Comparison of ENCODE assay signal across 7 mouse cellular contexts in genomic region chr9:50709108-50709507, GRCm38 (mm10). TPM values are rescaled to one million over a fixed set of nuclear protein-coding genes. Genes with fewer than 3 reads are reported as not detected.
DNase-seq lines count a peak whose midpoint lies in the region; ATAC-seq lines count a peak whose summit lies in the region.

No protein-coding gene starts in this region.

- H3K36me3 ChIP-seq in hindbrain, embryonic 11.5 days (ENCODE audit: control insufficient read depth, insufficient read depth, low read length): no peaks in the 10 kb centered on the region
- H3K36me3 ChIP-seq in hindbrain, embryonic 16.5 days (ENCODE audit: control insufficient read depth, insufficient read depth, low read length): peaks cover 6% of the 10 kb centered on the region; the same call in 1 of the 2 replicates

- 31% methylated on average over 2 of the region's 2 CpGs for WGBS in hindbrain, embryonic 11.5 days
- WGBS in hindbrain, embryonic 16.5 days: 18% methylated on average over 2 of the region's 2 CpGs

- no peaks in the 10 kb centered on the region for H3K9me3 ChIP-seq in hindbrain, embryonic 11.5 days (ENCODE audit: control insufficient read depth, low read length)
- no peaks in the 10 kb centered on the region for H3K9me3 ChIP-seq in hindbrain, embryonic 16.5 days (ENCODE audit: control insufficient read depth, low read length)

- no peak overlapping the region for H3K4me2 ChIP-seq in hindbrain, embryonic 11.5 days (replicated peaks; ENCODE audit: low read depth, low read length)
- H3K4me2 ChIP-seq in hindbrain, embryonic 16.5 days (ENCODE audit: low read length): no peak overlapping the region

- ATAC-seq in hindbrain, embryonic 11.5 days (ENCODE audit: low FRiP score): no peak
- no peak for ATAC-seq in hindbrain, embryonic 16.5 days

- H3K4me3 ChIP-seq in hindbrain, embryonic 11.5 days (ENCODE audit: low read depth, low read length): no peak overlapping the region
- no peak overlapping the region for H3K4me3 ChIP-seq in hindbrain, embryonic 16.5 days (ENCODE audit: low read length)

- DNase-seq in hindbrain, embryonic 11.5 days (ENCODE audit: low spot score): peak; percentile 58
- DNase-seq in thymus, postnatal 4 days: peak; percentile 50
- DNase-seq in thymus, postnatal 0 days (ENCODE audit: low spot score): no peak
- DNase-seq in embryo, embryonic 10.5 days (ENCODE audit: low spot score): peak; percentile 69
- DNase-seq in urinary bladder, postnatal 25 days (ENCODE audit: low spot score): no peak
- DNase-seq in B cell, adult 2 months: no peak

- H3K4me1 ChIP-seq in hindbrain, embryonic 11.5 days (replicated peaks; ENCODE audit: control insufficient read depth, insufficient read depth, low read length): no peaks in the 10 kb centered on the region
- no peaks in the 10 kb centered on the region for H3K4me1 ChIP-seq in hindbrain, embryonic 16.5 days (ENCODE audit: control insufficient read depth, insufficient read depth, low read depth, low read length)

- no peaks in the 10 kb centered on the region for H3K27me3 ChIP-seq in hindbrain, embryonic 11.5 days (ENCODE audit: control insufficient read depth, insufficient read depth, low read length)
- H3K27me3 ChIP-seq in hindbrain, embryonic 16.5 days (replicated peaks; ENCODE audit: control insufficient read depth, insufficient read depth, low read length): no peaks in the 10 kb centered on the region

- H3K9ac ChIP-seq in hindbrain, embryonic 11.5 days (ENCODE audit: low read depth, low read length): no peak overlapping the region
- H3K9ac ChIP-seq in hindbrain, embryonic 16.5 days (ENCODE audit: low read depth, low read length): no peak overlapping the region

- no peak overlapping the region for H3K27ac ChIP-seq in hindbrain, embryonic 11.5 days (ENCODE audit: low read depth, low read length)
- H3K27ac ChIP-seq in hindbrain, embryonic 16.5 days (ENCODE audit: low read depth, low read length): no peak overlapping the region

RNA-seq across cellular contexts. Expression of gene Dixdc1, which starts 30.2 kb away (rescaled TPM):
- 25.2 and 31.0 TPM in 2 replicates for polyA plus RNA-seq in hindbrain, embryonic 11.5 days (2014; fragmentation: Nextera tagmentation; extraction: Ambion mirVana)
- polyA plus RNA-seq in hindbrain, embryonic 16.5 days (2015; fragmentation: Nextera tagmentation; extraction: Ambion mirVana): 31.6 and 33.7 TPM in 2 replicates
- polyA plus RNA-seq in thymus, postnatal 0 days (2015; fragmentation: Nextera tagmentation; extraction: Ambion mirVana): 0.91 and 1.0 TPM in 2 replicates

RNA-seq across cellular contexts. Expression of gene 2310030G06Rik, which starts 37.2 kb away (rescaled TPM):
- polyA plus RNA-seq in hindbrain, embryonic 11.5 days (2014; fragmentation: Nextera tagmentation; extraction: Ambion mirVana): 1.3 and 1.7 TPM in 2 replicates
- polyA plus RNA-seq in hindbrain, embryonic 16.5 days (2015; fragmentation: Nextera tagmentation; extraction: Ambion mirVana): 2.1 and 2.5 TPM in 2 replicates
- 6.2 and 6.3 TPM in 2 replicates for polyA plus RNA-seq in thymus, postnatal 0 days (2015; fragmentation: Nextera tagmentation; extraction: Ambion mirVana)

RNA-seq across cellular contexts. Expression of gene Cryab, which starts 42.0 kb away (rescaled TPM):
- 5.9 and 7.4 TPM in 2 replicates for polyA plus RNA-seq in hindbrain, embryonic 11.5 days (2014; fragmentation: Nextera tagmentation; extraction: Ambion mirVana)
- polyA plus RNA-seq in hindbrain, embryonic 16.5 days (2015; fragmentation: Nextera tagmentation; extraction: Ambion mirVana): 16.3 and 20.9 TPM in 2 replicates
- polyA plus RNA-seq in thymus, postnatal 0 days (2015; fragmentation: Nextera tagmentation; extraction: Ambion mirVana): 17.2 and 17.5 TPM in 2 replicates

RNA-seq across cellular contexts. Expression of gene Hspb2, which starts 43.0 kb away (rescaled TPM):
- 1.9 and 2.4 TPM in 2 replicates for polyA plus RNA-seq in hindbrain, embryonic 11.5 days (2014; fragmentation: Nextera tagmentation; extraction: Ambion mirVana)
- 1.1 and 5.2 TPM in 2 replicates for polyA plus RNA-seq in hindbrain, embryonic 16.5 days (2015; fragmentation: Nextera tagmentation; extraction: Ambion mirVana)
- polyA plus RNA-seq in thymus, postnatal 0 days (2015; fragmentation: Nextera tagmentation; extraction: Ambion mirVana): 2.0 and 2.7 TPM in 2 replicates

RNA-seq across cellular contexts. Expression of gene Dlat, which starts 49.5 kb away (rescaled TPM):
- 54.9 and 59.2 TPM in 2 replicates for polyA plus RNA-seq in hindbrain, embryonic 11.5 days (2014; fragmentation: Nextera tagmentation; extraction: Ambion mirVana)
- polyA plus RNA-seq in hindbrain, embryonic 16.5 days (2015; fragmentation: Nextera tagmentation; extraction: Ambion mirVana): 58.8 and 60.1 TPM in 2 replicates
- polyA plus RNA-seq in thymus, postnatal 0 days (2015; fragmentation: Nextera tagmentation; extraction: Ambion mirVana): 37.4 and 42.7 TPM in 2 replicates

Comparison
In these comparisons a context has a peak if more than half of its experiments do, and no peak if none do; other contexts are left out.
1. DNase-seq: peak in hindbrain, embryonic 11.5 days (single experiment), thymus, postnatal 4 days (single experiment) and embryo, embryonic 10.5 days (single experiment); none in thymus, postnatal 0 days (single experiment), urinary bladder, postnatal 25 days (single experiment) and B cell, adult 2 months (0 of 2).
2. RNA of gene Dixdc1, which starts 30.2 kb away (polyA plus RNA-seq): 31.6 to 33.7 TPM in hindbrain, embryonic 16.5 days and 25.2 to 31.0 TPM in hindbrain, embryonic 11.5 days; 0.91 to 1.0 TPM in thymus, postnatal 0 days; every median in the first group is over 10 times any median in the second.